16 mouse cellular contexts compared by ENCODE assay signal in the genomic region with DNA sequence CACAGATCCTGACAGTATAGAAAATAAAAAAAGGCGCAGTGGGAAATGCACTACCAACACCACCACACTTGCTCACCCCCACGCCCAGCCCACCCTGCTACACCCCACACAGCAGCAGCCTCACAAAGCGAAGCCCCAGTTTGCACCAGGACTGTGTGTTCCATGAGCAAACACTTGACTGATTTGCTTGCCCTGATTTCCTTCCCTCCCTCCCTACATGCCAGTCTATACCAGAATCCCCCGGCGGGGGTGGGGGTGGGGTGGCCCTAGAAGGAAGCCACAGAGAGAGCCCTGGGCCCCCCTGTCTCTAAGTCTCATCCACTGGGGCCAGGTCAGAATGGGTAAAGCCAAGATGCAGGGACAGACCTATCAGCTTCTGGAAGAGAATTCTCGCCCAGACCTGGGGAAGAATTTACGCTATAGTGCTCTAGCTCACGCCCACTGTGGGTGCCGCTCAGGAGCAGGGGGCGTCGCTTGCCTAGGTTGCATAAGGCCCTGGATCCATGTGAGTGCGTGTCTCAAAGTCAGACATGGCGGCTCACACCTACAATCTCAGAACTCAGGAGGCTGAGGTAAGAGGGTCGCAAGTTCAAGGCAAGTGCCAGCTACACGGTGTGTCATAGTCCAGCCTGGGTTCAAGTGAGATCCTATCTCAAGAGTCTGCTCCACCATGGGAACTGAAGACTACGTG.
"Had no signal": no experiment of that assay in that cellular context is flagged by ENCODE, and none has a peak within 500 bp of the region (broad histone marks: within the 10 kb centered on the region; RNA-seq: fewer than 3 reads in every experiment).

No protein-coding gene starts in this region.

- H3K4me1 ChIP-seq: limb, embryonic 12.5 days; liver, embryonic 15.5 days; neural tube, embryonic 15.5 days had no signal

- H3K4me3 ChIP-seq: layer of hippocampus, adult 2 months; limb, embryonic 12.5 days; liver, embryonic 15.5 days; midbrain, embryonic 10.5 days; myocyte; neural tube, embryonic 15.5 days had no signal

- H3K27ac ChIP-seq: layer of hippocampus, adult 2 months; limb, embryonic 12.5 days; liver, embryonic 15.5 days; midbrain, embryonic 10.5 days; neural tube, embryonic 15.5 days had no signal

- ATAC-seq: intestine, postnatal 0 days had no signal

- DNase-seq: kidney, adult 8-10 months; kidney, postnatal 4 days; liver; lung, postnatal 36 days; midbrain, embryonic 14.5 days; right cerebral cortex, adult 18-20 months; right cerebral cortex, postnatal 25 days; thymus, adult 2 months; thymus, postnatal 25 days had no signal

- H3K36me3 ChIP-seq: limb, embryonic 12.5 days; liver, embryonic 15.5 days; midbrain, embryonic 10.5 days; neural tube, embryonic 15.5 days had no signal

- H3K9me3 ChIP-seq: liver, embryonic 15.5 days; neural tube, embryonic 15.5 days had no signal

- H3K4me2 ChIP-seq: limb, embryonic 12.5 days; liver, embryonic 15.5 days; neural tube, embryonic 15.5 days had no signal

- H3K27me3 ChIP-seq: neural tube, embryonic 15.5 days had no signal

- H3K9ac ChIP-seq: limb, embryonic 12.5 days; liver, embryonic 15.5 days; neural tube, embryonic 15.5 days had no signal
